Mouse (Mus musculus): ENCODE data around the gene Oxnad1. TPM values are rescaled to one million over a fixed set of nuclear protein-coding genes. Genes with fewer than 3 reads are reported as not detected.

Oxnad1 gene
- polyA plus RNA-seq, 1 experiment from 2014 or later: 19.3 TPM

DNA sequence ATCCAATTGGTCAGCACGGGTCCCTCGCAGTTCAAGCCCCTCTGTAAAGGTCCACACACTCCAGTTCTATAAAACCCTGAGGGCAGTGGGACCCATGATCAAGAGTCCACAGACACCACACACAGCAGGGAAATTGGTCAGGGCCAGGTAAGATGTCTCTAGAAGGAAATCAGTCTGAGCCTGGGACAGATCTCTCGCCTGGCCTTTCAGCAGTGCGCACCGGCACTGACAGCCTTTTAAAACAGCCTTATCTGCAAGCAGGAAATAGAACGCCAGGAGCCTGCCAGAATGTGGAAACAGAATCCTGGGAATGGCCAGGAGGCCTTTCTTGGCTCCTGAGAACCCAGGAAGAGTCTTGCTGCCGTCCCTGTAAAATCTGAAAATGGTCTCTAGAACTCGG, 29.4 kb upstream of the Oxnad1 start:
- H3K27me3 ChIP-seq (ENCODE audit: control insufficient read depth, insufficient read depth, low read length): no peaks in the 10 kb centered on the region
- H3K4me2 ChIP-seq (ENCODE audit: low read depth, low read length): no peak overlapping the region
- no peak for DNase-seq (ENCODE audit: low spot score)
- H3K4me1 ChIP-seq (ENCODE audit: control insufficient read depth, insufficient read depth, low read length): no peaks in the 10 kb centered on the region
- H3K4me3 ChIP-seq (ENCODE audit: low read depth, low read length): no peak overlapping the region
- H3K27ac ChIP-seq (replicated peaks; ENCODE audit: low read depth, low read length): no peak overlapping the region
- no peak overlapping the region for H3K9ac ChIP-seq (replicated peaks; ENCODE audit: low read length)
- no peak for ATAC-seq (replicated peaks; ENCODE audit: insufficient number of reproducible peaks, low FRiP score, low TSS enrichment, low read depth)
- WGBS: 72% methylated on average over 8 of the region's 8 CpGs
- H3K9me3 ChIP-seq (replicated peaks; ENCODE audit: control insufficient read depth, low read length): no peaks in the 10 kb centered on the region
- H3K36me3 ChIP-seq (replicated peaks; ENCODE audit: control insufficient read depth, insufficient read depth, low read depth, low read length): no peaks in the 10 kb centered on the region

DNA sequence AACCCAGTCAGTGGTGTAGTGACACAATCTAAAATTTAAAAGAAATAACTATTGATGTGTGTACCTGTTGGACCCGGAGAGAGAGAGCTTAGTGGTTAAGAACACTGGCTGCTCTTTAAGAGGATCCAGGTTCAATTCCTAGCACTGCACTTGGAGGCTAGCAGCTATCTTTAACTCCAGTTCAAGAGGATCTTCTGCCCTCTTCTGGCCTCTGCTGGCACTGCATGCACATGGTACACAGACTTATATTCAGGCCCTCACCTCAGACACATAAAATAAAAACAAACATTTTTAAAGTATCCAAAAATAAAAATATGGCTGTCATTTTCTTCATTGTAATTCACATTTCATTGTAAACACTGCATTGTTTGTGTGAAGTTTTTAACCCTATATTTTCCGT, 28.5 kb upstream of the Oxnad1 start:
- Histone ChIP-seq H3K4me2 (ENCODE audit: low read depth, low read length) (no peak overlapping the region), H3K4me3 (ENCODE audit: low read depth, low read length) (no peak overlapping the region), H3K36me3 (replicated peaks; ENCODE audit: control insufficient read depth, insufficient read depth, low read depth, low read length) (no peaks in the 10 kb centered on the region), H3K27me3 (ENCODE audit: control insufficient read depth, insufficient read depth, low read length) (no peaks in the 10 kb centered on the region), H3K4me1 (ENCODE audit: control insufficient read depth, insufficient read depth, low read length) (no peaks in the 10 kb centered on the region), H3K9ac (replicated peaks; ENCODE audit: low read length) (no peak overlapping the region), H3K27ac (replicated peaks; ENCODE audit: low read depth, low read length) (no peak overlapping the region), H3K9me3 (replicated peaks; ENCODE audit: control insufficient read depth, low read length) (no peaks in the 10 kb centered on the region)
- peak; percentile 19 for DNase-seq (ENCODE audit: low spot score)
- WGBS: 93% methylated on average over 2 of the region's 2 CpGs
- ATAC-seq (replicated peaks; ENCODE audit: insufficient number of reproducible peaks, low FRiP score, low TSS enrichment, low read depth): no peak

DNA sequence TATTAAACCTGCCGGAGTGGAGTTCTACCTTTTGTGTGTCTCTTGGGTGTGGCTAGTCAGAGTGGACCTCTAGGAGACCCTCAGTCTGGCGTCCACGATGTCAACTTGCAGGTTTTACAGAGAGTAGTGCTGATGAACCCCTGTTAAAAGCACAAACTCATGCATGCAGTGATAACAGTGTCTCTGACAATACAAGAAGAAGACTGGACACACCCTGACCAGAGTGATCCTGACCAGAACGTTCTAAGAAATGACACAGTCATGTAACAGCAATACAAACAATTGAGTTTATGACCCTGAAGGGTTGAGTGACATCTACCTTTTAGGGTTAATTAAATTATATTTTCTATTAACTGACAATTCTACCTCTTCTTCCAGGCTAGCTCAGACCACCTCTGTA, 27.5 kb upstream of the Oxnad1 start:
- WGBS: 84% methylated on average over 4 of the region's 4 CpGs
- no peaks in the 10 kb centered on the region for H3K4me1 ChIP-seq (ENCODE audit: control insufficient read depth, insufficient read depth, low read length)
- no peak for ATAC-seq (replicated peaks; ENCODE audit: insufficient number of reproducible peaks, low FRiP score, low TSS enrichment, low read depth)
- H3K27ac ChIP-seq (replicated peaks; ENCODE audit: low read depth, low read length): no peak overlapping the region
- DNase-seq (ENCODE audit: low spot score): no peak
- no peaks in the 10 kb centered on the region for H3K36me3 ChIP-seq (replicated peaks; ENCODE audit: control insufficient read depth, insufficient read depth, low read depth, low read length)
- H3K4me2 ChIP-seq (ENCODE audit: low read depth, low read length): no peak overlapping the region
- H3K9ac ChIP-seq (replicated peaks; ENCODE audit: low read length): no peak overlapping the region
- H3K4me3 ChIP-seq (ENCODE audit: low read depth, low read length): no peak overlapping the region
- no peaks in the 10 kb centered on the region for H3K9me3 ChIP-seq (replicated peaks; ENCODE audit: control insufficient read depth, low read length)
- no peaks in the 10 kb centered on the region for H3K27me3 ChIP-seq (ENCODE audit: control insufficient read depth, insufficient read depth, low read length)

GRCm38 (mm10) chr14:32061398-32061797, 23.8 kb upstream of the Oxnad1 start:
- H3K4me3 ChIP-seq (ENCODE audit: low read depth, low read length): no peak overlapping the region
- ATAC-seq (replicated peaks; ENCODE audit: insufficient number of reproducible peaks, low FRiP score, low TSS enrichment, low read depth): no peak
- no peak for DNase-seq (ENCODE audit: low spot score)
- H3K9me3 ChIP-seq (replicated peaks; ENCODE audit: control insufficient read depth, low read length): no peaks in the 10 kb centered on the region
- no peak overlapping the region for H3K9ac ChIP-seq (replicated peaks; ENCODE audit: low read length)
- no peak overlapping the region for H3K4me2 ChIP-seq (ENCODE audit: low read depth, low read length)
- no peaks in the 10 kb centered on the region for H3K4me1 ChIP-seq (ENCODE audit: control insufficient read depth, insufficient read depth, low read length)
- no peaks in the 10 kb centered on the region for H3K36me3 ChIP-seq (replicated peaks; ENCODE audit: control insufficient read depth, insufficient read depth, low read depth, low read length)
- no peaks in the 10 kb centered on the region for H3K27me3 ChIP-seq (ENCODE audit: control insufficient read depth, insufficient read depth, low read length)
- no peak overlapping the region for H3K27ac ChIP-seq (replicated peaks; ENCODE audit: low read depth, low read length)
- WGBS: 86% methylated on average over 4 of the region's 4 CpGs

GRCm38 (mm10) chr14:32072807-32073206, 12.4 kb upstream of the Oxnad1 start:
- Histone ChIP-seq H3K9me3 (replicated peaks; ENCODE audit: control insufficient read depth, low read length) (no peaks in the 10 kb centered on the region), H3K4me3 (ENCODE audit: low read depth, low read length) (no peak overlapping the region), H3K27ac (replicated peaks; ENCODE audit: low read depth, low read length) (no peak overlapping the region), H3K4me1 (ENCODE audit: control insufficient read depth, insufficient read depth, low read length) (no peaks in the 10 kb centered on the region), H3K4me2 (ENCODE audit: low read depth, low read length) (no peak overlapping the region), H3K9ac (replicated peaks; ENCODE audit: low read length) (no peak overlapping the region), H3K27me3 (ENCODE audit: control insufficient read depth, insufficient read depth, low read length) (no peaks in the 10 kb centered on the region), H3K36me3 (replicated peaks; ENCODE audit: control insufficient read depth, insufficient read depth, low read depth, low read length) (no peaks in the 10 kb centered on the region)
- DNase-seq (ENCODE audit: low spot score) (no peak), ATAC-seq (replicated peaks; ENCODE audit: insufficient number of reproducible peaks, low FRiP score, low TSS enrichment, low read depth) (no peak)

DNA sequence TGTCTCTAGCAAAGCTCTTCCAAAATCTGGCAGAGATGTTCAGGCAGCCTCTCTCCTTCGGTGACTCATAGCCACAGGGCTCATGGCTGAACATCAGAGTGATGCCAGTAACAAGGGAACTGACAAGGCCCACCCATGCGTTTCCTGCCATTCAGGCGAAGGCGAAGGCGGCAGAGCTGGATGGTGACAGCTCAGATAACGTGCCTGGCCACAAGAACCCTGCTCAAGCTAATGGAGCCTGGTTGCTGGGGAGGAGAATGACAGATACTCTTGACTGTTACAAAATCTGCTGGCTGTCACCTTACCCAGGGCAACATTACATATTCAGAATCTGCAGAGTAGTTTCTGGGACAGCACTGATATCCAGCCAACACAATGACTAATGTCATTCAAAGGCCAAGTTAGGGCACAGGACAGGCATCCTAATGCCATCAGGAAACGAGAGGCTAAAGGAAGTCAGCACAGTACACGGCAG, 11.9 kb upstream of the Oxnad1 start:
- no peaks in the 10 kb centered on the region for H3K27me3 ChIP-seq (ENCODE audit: control insufficient read depth, insufficient read depth, low read length)
- DNase-seq (ENCODE audit: low spot score) (no peak), ATAC-seq (replicated peaks; ENCODE audit: insufficient number of reproducible peaks, low FRiP score, low TSS enrichment, low read depth) (no peak)
- no peak overlapping the region for H3K4me3 ChIP-seq (ENCODE audit: low read depth, low read length)
- no peak overlapping the region for H3K4me2 ChIP-seq (ENCODE audit: low read depth, low read length)
- no peak overlapping the region for H3K27ac ChIP-seq (replicated peaks; ENCODE audit: low read depth, low read length)
- no peaks in the 10 kb centered on the region for H3K4me1 ChIP-seq (ENCODE audit: control insufficient read depth, insufficient read depth, low read length)
- no peaks in the 10 kb centered on the region for H3K9me3 ChIP-seq (replicated peaks; ENCODE audit: control insufficient read depth, low read length)
- no peaks in the 10 kb centered on the region for H3K36me3 ChIP-seq (replicated peaks; ENCODE audit: control insufficient read depth, insufficient read depth, low read depth, low read length)
- no peak overlapping the region for H3K9ac ChIP-seq (replicated peaks; ENCODE audit: low read length)
- WGBS: 53% methylated on average over 8 of the region's 8 CpGs

GRCm38 (mm10) chr14:32073901-32074300, 11.3 kb upstream of the Oxnad1 start:
- no peak overlapping the region for H3K4me2 ChIP-seq (ENCODE audit: low read depth, low read length)
- no peaks in the 10 kb centered on the region for H3K9me3 ChIP-seq (replicated peaks; ENCODE audit: control insufficient read depth, low read length)
- H3K4me3 ChIP-seq (ENCODE audit: low read depth, low read length): no peak overlapping the region
- DNase-seq (ENCODE audit: low spot score): no peak
- H3K4me1 ChIP-seq (ENCODE audit: control insufficient read depth, insufficient read depth, low read length): no peaks in the 10 kb centered on the region
- no peak overlapping the region for H3K9ac ChIP-seq (replicated peaks; ENCODE audit: low read length)
- ATAC-seq (replicated peaks; ENCODE audit: insufficient number of reproducible peaks, low FRiP score, low TSS enrichment, low read depth): no peak
- no peaks in the 10 kb centered on the region for H3K36me3 ChIP-seq (replicated peaks; ENCODE audit: control insufficient read depth, insufficient read depth, low read depth, low read length)
- 52% methylated on average over 7 of the region's 7 CpGs for WGBS
- H3K27me3 ChIP-seq (ENCODE audit: control insufficient read depth, insufficient read depth, low read length): no peaks in the 10 kb centered on the region
- H3K27ac ChIP-seq (replicated peaks; ENCODE audit: low read depth, low read length): no peak overlapping the region

DNA sequence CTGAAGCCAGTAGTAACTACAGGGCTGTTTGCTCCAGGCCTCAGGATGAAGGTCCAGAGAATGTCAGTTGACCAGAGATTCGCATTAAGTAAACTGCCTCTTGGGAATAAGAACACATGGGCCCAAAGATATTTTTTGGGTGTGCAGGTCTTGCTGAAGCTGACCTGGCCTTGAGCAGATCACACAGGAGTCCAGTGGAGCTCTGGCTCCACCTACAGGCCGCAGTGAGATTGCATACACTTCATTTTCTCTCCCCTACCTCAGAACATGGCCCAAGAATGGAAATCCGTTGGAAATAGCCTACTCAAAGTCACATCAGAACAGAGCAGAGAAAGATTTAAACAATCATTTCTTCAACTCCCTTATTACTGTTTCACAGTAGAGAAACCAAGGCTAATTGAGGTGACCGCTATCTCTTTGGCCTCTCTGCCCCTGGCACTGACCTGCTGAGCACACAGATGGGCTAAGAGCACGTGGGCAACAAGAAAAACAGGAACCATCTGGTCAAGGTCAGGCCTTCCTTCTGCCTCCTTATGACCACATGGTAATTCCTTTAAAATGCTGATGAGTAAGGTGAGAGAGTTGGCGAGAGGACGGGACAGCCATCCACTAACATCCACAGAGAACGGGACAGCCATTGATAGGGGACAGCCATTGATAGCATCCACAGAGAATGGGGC, 8.1 kb upstream of the Oxnad1 start:
- no peak overlapping the region for H3K27ac ChIP-seq (replicated peaks; ENCODE audit: low read depth, low read length)
- peaks cover 6% of the 10 kb centered on the region for H3K36me3 ChIP-seq (replicated peaks; ENCODE audit: control insufficient read depth, insufficient read depth, low read depth, low read length)
- H3K9ac ChIP-seq (replicated peaks; ENCODE audit: low read length): no peak overlapping the region
- no peaks in the 10 kb centered on the region for H3K27me3 ChIP-seq (ENCODE audit: control insufficient read depth, insufficient read depth, low read length)
- H3K4me1 ChIP-seq (ENCODE audit: control insufficient read depth, insufficient read depth, low read length): no peaks in the 10 kb centered on the region
- 46% methylated on average over 8 of the region's 8 CpGs for WGBS
- DNase-seq (ENCODE audit: low spot score) (peak; percentile 80), ATAC-seq (replicated peaks; ENCODE audit: insufficient number of reproducible peaks, low FRiP score, low TSS enrichment, low read depth) (no peak)
- H3K4me2 ChIP-seq (ENCODE audit: low read depth, low read length): no peak overlapping the region
- H3K4me3 ChIP-seq (ENCODE audit: low read depth, low read length): no peak overlapping the region
- no peaks in the 10 kb centered on the region for H3K9me3 ChIP-seq (replicated peaks; ENCODE audit: control insufficient read depth, low read length)

Measured in embryonic facial prominence, embryonic 11.5 days (tissue).